Mouse (Mus musculus) heart, embryonic 13.5 days (tissue): ENCODE measurements around the gene Crlf3. TPM values are rescaled to one million over a fixed set of nuclear protein-coding genes. Genes with fewer than 3 reads are reported as not detected.
"Not testable (repeated sequence)": the region's sequence is repeated elsewhere in the genome, so short reads cannot be mapped to it uniquely, and the experiment has no call there.

ENCODE experiments used
- ATAC-seq: fragments of 200-750 bp; cut with Nextera tagmentation; 2 replicates; pipeline ENCODE4 v1.8.0; 2017; ENCODE audit warnings: moderate TSS enrichment; ENCODE audit not compliant: insufficient number of reproducible peaks, low FRiP score, low TSS enrichment; ENCODE audit errors: extremely low read depth
- H3K27ac ChIP-seq: fragments of 300-500 bp; sonication (generic); replicated peaks from 2 replicates; pipeline ENCODE4 v1.5.1; 2015; ENCODE audit warnings: moderate library complexity, mild to moderate bottlenecking, inconsistent platforms
- H3K27me3 ChIP-seq: fragments of 300-500 bp; sonication (generic); replicated peaks from 2 replicates; pipeline ENCODE4 v1.6.1; 2015; ENCODE audit warnings: mild to moderate bottlenecking, inconsistent platforms
- H3K36me3 ChIP-seq: fragments of 300-500 bp; sonication (generic); 2 replicates; pipeline ENCODE4 v1.6.1; 2015; ENCODE audit warnings: mild to moderate bottlenecking, inconsistent platforms
- H3K4me1 ChIP-seq: fragments of 300-500 bp; sonication (generic); 2 replicates; pipeline ENCODE4 v1.6.1; 2015; ENCODE audit warnings: inconsistent platforms
- H3K4me2 ChIP-seq: fragments of 300-500 bp; sonication (generic); 2 replicates; pipeline ENCODE4 v1.6.1; 2015; ENCODE audit warnings: inconsistent platforms, mild to moderate bottlenecking, moderate library complexity
- H3K4me3 ChIP-seq: fragments of 300-500 bp; sonication (generic); 2 replicates; pipeline ENCODE4 v1.5.1; 2015; ENCODE audit warnings: moderate library complexity, mild to moderate bottlenecking, inconsistent platforms
- H3K9ac ChIP-seq: fragments of 300-500 bp; sonication (generic); 2 replicates; pipeline ENCODE4 v1.6.1; 2015; ENCODE audit warnings: inconsistent platforms, mild to moderate bottlenecking, moderate library complexity
- H3K9me3 ChIP-seq: fragments of 300-500 bp; sonication (generic); 2 replicates; pipeline ENCODE4 v1.6.1; 2016; ENCODE audit warnings: inconsistent platforms
- WGBS: fragments of 180-500 bp; shearing (Covaris S2); methylation state at CpG from one replicate; pipeline ENCODE4 v1.1.7; 2015; ENCODE audit warnings: mixed read lengths; 5-methylcytosine and 5-hydroxymethylcytosine counted together
- polyA plus RNA-seq: library from polyadenylated mRNA; unstranded; fragments of >200 nt; fragmentation: Nextera tagmentation; extraction: Ambion mirVana; gene quantifications from 2 replicates; pipeline ENCODE4 v1.2.1, GENCODE M21; 2015

Gene Crlf3
- polyA plus RNA-seq, 1 experiment from 2014 or later, result 30.2 TPM

GRCm38 (mm10) chr11:80081786-80082319 is 1.1 kb upstream of the Crlf3 start:
- Histone ChIP-seq H3K4me2 (peak overlapping the region; percentile 76), H3K27ac (peak overlapping the region; percentile 98), H3K4me3 (peak overlapping the region; percentile 94), H3K27me3 (no peaks in the 10 kb centered on the region), H3K4me1 (peaks cover 33% of the 10 kb centered on the region), H3K9ac (peak overlapping the region; percentile 98), H3K36me3 (peaks cover 12% of the 10 kb centered on the region; the same call in 1 of the 2 replicates), H3K9me3 (no peaks in the 10 kb centered on the region)
- 62% methylated on average over 7 of the region's 7 CpGs for WGBS
- ATAC-seq, result no peak

GRCm38 (mm10) chr11:80080381-80080825 is 388 bp downstream of the Crlf3 start:
- peak overlapping the region; percentile 98 for H3K9ac ChIP-seq
- ATAC-seq, result peak; percentile 16; the same call in 1 of the 2 replicates
- H3K27me3 ChIP-seq, result no peaks in the 10 kb centered on the region
- peak overlapping the region; percentile 76 for H3K4me2 ChIP-seq
- H3K4me1 ChIP-seq, result peaks cover 31% of the 10 kb centered on the region
- WGBS, result under 1% methylated on average over 32 of the region's 32 CpGs
- peak overlapping the region; percentile 98 for H3K27ac ChIP-seq
- peak overlapping the region; percentile 94 for H3K4me3 ChIP-seq
- H3K9me3 ChIP-seq, result no peaks in the 10 kb centered on the region
- peaks cover 14% of the 10 kb centered on the region; the same call in 1 of the 2 replicates for H3K36me3 ChIP-seq

GRCm38 (mm10) chr11:80079751-80080150 is 1.0 kb downstream of the Crlf3 start:
- no peaks in the 10 kb centered on the region for H3K27me3 ChIP-seq
- peaks cover 28% of the 10 kb centered on the region for H3K4me1 ChIP-seq
- H3K9ac ChIP-seq, result peak overlapping the region; percentile 98
- ATAC-seq, result no peak
- no peaks in the 10 kb centered on the region for H3K9me3 ChIP-seq
- H3K4me2 ChIP-seq, result peak overlapping the region; percentile 76
- peak overlapping the region; percentile 94 for H3K4me3 ChIP-seq
- 30% methylated on average over 6 of the region's 6 CpGs for WGBS
- H3K36me3 ChIP-seq, result peaks cover 14% of the 10 kb centered on the region; the same call in 1 of the 2 replicates
- H3K27ac ChIP-seq, result peak overlapping the region; percentile 98

- H3K4me3 ChIP-seq, result peak overlapping the region; percentile 94; the same call in 1 of the 2 replicates
- H3K4me1 ChIP-seq, result peaks cover 28% of the 10 kb centered on the region
- 0 out of 2 replicates have a peak overlapping the region, but pooled peaks have one; percentile 8 for H3K9ac ChIP-seq
- WGBS, result 48% methylated on average over 1 of the region's 1 CpGs
- peaks cover 14% of the 10 kb centered on the region; the same call in 1 of the 2 replicates for H3K36me3 ChIP-seq
- H3K9me3 ChIP-seq, result no peaks in the 10 kb centered on the region
- peak overlapping the region; percentile 76 for H3K4me2 ChIP-seq
- no peaks in the 10 kb centered on the region for H3K27me3 ChIP-seq
- H3K27ac ChIP-seq, result 0 out of 2 replicates have a peak overlapping the region, but pooled peaks have one; percentile 15
- ATAC-seq, result no peak
Observed at GRCm38 (mm10) chr11:80078831-80079230, 2.0 kb downstream of the Crlf3 start.

GRCm38 (mm10) chr11:80077784-80078545 is 2.8 kb downstream of the Crlf3 start:
- ATAC-seq, result no peak
- H3K27me3 ChIP-seq, result no peaks in the 10 kb centered on the region
- peak overlapping the region; percentile 76 for H3K4me2 ChIP-seq
- H3K27ac ChIP-seq, result no peak overlapping the region
- H3K4me1 ChIP-seq, result peaks cover 28% of the 10 kb centered on the region
- H3K4me3 ChIP-seq, result no peak overlapping the region; the same call in 1 of the 2 replicates
- 68% methylated on average over 13 of the region's 14 CpGs for WGBS
- no peak overlapping the region for H3K9ac ChIP-seq
- H3K9me3 ChIP-seq, result no peaks in the 10 kb centered on the region
- H3K36me3 ChIP-seq, result peaks cover 14% of the 10 kb centered on the region; the same call in 1 of the 2 replicates

DNA sequence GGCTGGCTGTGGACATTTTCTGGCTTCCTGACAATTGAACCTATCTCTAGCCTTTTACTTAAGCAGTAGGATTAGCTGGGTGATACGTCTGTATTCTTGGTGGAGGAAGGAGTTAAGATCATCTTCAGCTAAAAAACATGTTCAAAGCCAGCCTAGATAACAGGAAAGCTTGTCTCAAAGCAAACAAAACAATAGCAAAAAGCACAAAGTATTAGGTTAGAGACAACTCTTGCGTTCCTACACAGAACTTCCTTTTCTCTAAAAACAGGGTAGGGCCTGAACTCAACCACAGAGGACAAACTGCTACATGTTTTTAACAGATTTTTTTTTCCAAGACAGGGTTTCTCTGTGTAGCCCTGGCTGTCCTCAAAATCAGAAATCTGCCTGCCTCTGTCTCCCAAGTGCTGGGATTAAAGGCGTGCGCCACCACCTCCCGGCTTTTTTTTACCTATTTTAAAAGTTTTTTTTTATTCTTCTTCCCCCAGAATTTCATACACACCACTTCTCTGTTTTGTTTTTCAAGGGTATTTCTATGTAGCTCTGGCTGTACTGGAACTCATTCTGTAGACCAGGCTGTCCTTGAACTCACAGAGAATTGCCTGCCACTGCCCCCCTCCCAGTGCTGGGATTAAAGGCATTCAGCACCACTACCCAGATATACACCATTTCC is 5.0 kb downstream of the Crlf3 start:
- H3K4me2 ChIP-seq, result no peak overlapping the region
- H3K4me1 ChIP-seq, result peaks cover 20% of the 10 kb centered on the region
- 92% methylated on average over 5 of the region's 5 CpGs for WGBS
- no peak overlapping the region for H3K9ac ChIP-seq
- peaks cover 14% of the 10 kb centered on the region; the same call in 1 of the 2 replicates for H3K36me3 ChIP-seq
- ATAC-seq, result no peak
- H3K27ac ChIP-seq, result no peak overlapping the region
- H3K4me3 ChIP-seq, result no peak overlapping the region
- no peaks in the 10 kb centered on the region for H3K27me3 ChIP-seq
- H3K9me3 ChIP-seq, result no peaks in the 10 kb centered on the region

GRCm38 (mm10) chr11:80072365-80072764 is 8.4 kb downstream of the Crlf3 start:
- Histone ChIP-seq H3K9me3 (no peaks in the 10 kb centered on the region), H3K36me3 (peaks cover 4% of the 10 kb centered on the region; the same call in 1 of the 2 replicates), H3K27ac (no peak overlapping the region), H3K27me3 (no peaks in the 10 kb centered on the region), H3K4me1 (0 out of 2 replicates have a peak, but pooled peaks cover 5% of the 10 kb centered on the region), H3K4me2 (no peak overlapping the region), H3K9ac (no peak overlapping the region), H3K4me3 (no peak overlapping the region)
- ATAC-seq, result no peak
- WGBS, result 73% methylated on average over 3 of the region's 3 CpGs

DNA sequence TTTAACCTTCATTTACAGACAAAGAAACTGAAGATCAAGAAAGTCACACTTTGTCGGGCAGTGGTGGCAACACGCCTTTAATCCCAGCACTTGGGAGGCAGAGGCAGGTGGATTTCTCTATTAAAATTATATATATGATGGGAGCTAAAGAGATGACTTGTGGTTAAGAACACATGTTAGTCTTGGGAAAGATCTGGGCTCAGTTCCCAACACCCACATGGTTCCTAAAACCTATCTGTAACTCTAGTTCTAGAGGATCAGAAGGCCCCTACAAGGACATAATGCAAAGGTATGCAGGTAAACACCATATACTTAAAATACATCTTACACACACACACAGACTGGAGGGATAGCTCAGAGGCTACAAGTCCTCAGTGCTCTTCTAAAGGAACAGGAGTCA is 9.8 kb downstream of the Crlf3 start:
- Histone ChIP-seq H3K9me3 (no peaks in the 10 kb centered on the region), H3K36me3 (no peaks in the 10 kb centered on the region; the same call in 1 of the 2 replicates), H3K27ac (no peak overlapping the region), H3K9ac (no peak overlapping the region), H3K4me1 (0 out of 2 replicates have a peak, but pooled peaks cover 5% of the 10 kb centered on the region), H3K4me2 (no peak overlapping the region), H3K4me3 (no peak overlapping the region), H3K27me3 (no peaks in the 10 kb centered on the region)
- 84% methylated on average over 2 of the region's 2 CpGs for WGBS
- ATAC-seq, result no peak

DNA sequence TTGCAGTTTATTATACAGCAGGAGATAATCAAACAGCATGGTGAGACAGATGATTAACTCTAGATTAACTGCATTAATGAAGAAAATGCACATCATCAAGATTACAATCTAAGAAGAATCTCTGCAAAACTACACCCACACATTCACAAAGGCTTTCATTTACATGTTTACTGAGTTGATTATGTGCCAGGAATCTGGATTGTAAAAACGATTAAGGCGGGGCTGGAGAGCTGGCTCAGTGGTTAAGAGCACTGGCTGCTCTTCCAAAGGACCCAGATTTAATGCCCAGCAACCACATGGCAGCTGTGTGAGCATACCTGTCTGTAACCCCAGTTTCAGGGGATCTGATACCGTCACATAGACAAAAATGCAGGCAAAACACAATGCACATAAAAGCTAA is 11.0 kb downstream of the Crlf3 start:
- WGBS, result 83% methylated on average over 3 of the region's 3 CpGs
- no peak overlapping the region for H3K9ac ChIP-seq
- H3K4me1 ChIP-seq, result 0 out of 2 replicates have a peak, but pooled peaks cover 5% of the 10 kb centered on the region
- H3K36me3 ChIP-seq, result no peaks in the 10 kb centered on the region; the same call in 1 of the 2 replicates
- H3K4me3 ChIP-seq, result no peak overlapping the region
- H3K27ac ChIP-seq, result no peak overlapping the region
- no peak for ATAC-seq
- H3K27me3 ChIP-seq, result no peaks in the 10 kb centered on the region
- no peaks in the 10 kb centered on the region for H3K9me3 ChIP-seq
- H3K4me2 ChIP-seq, result no peak overlapping the region

DNA sequence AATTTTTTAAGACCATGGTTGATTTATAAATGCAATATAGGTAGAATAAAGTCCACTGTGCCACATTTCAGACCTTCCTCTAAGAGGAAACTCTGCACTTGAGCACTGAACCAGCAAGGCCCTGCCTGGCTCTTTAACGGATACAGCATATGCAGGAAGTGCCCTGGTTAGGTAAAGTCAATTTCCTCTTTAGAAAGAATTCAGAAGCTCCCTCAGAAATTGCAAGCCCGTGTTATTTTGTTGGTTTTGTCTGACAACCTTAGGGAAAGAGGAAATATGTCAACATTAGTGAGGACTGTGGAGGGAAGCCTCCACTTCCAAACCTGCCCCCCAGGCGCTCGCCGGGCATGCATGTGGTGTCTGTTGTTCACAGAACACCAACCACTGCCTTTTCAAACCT is 13.2 kb downstream of the Crlf3 start:
- 0 out of 2 replicates have a peak, but pooled peaks cover 5% of the 10 kb centered on the region for H3K4me1 ChIP-seq
- H3K9me3 ChIP-seq, result no peaks in the 10 kb centered on the region
- H3K36me3 ChIP-seq, result peaks cover 15% of the 10 kb centered on the region
- WGBS, result 75% methylated on average over 5 of the region's 5 CpGs
- no peak for ATAC-seq
- H3K4me2 ChIP-seq, result no peak overlapping the region
- H3K9ac ChIP-seq, result no peak overlapping the region
- no peak overlapping the region for H3K4me3 ChIP-seq
- H3K27ac ChIP-seq, result no peak overlapping the region
- no peaks in the 10 kb centered on the region for H3K27me3 ChIP-seq

DNA sequence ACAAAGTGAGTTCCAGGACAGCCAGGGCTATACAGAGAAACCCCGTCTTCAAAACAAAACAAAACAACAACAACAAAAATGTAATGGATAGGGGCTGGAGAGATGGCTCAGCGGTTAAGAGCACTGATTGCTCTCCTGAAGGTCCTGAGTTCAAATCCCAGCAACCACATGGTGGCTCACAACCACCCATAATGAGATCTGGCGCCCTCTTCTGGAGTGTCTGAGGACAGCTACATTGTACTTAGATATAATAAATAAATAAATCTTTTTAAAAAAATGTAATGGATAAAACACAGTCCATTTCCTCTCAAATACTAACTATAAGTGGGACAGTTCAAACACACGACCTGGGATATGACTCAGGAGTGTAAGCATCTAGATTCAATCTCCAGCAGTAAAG is 14.4 kb downstream of the Crlf3 start:
- H3K4me1 ChIP-seq, H3K4me3 ChIP-seq, H3K9ac ChIP-seq, ATAC-seq, H3K27me3 ChIP-seq, H3K9me3 ChIP-seq, H3K4me2 ChIP-seq, H3K27ac ChIP-seq: not testable (repeated sequence)
- peaks cover 27% of the 10 kb centered on the region for H3K36me3 ChIP-seq
- WGBS, result 82% methylated on average over 4 of the region's 4 CpGs
